Mouse (Mus musculus): ENCODE measurements around the gene Thbd. TPM values are rescaled to one million over a fixed set of nuclear protein-coding genes. Genes with fewer than 3 reads are reported as not detected.
A peak's percentile ranks its signal among the peaks of the same experiment; 100 is the strongest.

Thbd gene
- 64.1 to 101 TPM (median 81.2 TPM) in 3 replicates for total RNA-seq (2017)

DNA sequence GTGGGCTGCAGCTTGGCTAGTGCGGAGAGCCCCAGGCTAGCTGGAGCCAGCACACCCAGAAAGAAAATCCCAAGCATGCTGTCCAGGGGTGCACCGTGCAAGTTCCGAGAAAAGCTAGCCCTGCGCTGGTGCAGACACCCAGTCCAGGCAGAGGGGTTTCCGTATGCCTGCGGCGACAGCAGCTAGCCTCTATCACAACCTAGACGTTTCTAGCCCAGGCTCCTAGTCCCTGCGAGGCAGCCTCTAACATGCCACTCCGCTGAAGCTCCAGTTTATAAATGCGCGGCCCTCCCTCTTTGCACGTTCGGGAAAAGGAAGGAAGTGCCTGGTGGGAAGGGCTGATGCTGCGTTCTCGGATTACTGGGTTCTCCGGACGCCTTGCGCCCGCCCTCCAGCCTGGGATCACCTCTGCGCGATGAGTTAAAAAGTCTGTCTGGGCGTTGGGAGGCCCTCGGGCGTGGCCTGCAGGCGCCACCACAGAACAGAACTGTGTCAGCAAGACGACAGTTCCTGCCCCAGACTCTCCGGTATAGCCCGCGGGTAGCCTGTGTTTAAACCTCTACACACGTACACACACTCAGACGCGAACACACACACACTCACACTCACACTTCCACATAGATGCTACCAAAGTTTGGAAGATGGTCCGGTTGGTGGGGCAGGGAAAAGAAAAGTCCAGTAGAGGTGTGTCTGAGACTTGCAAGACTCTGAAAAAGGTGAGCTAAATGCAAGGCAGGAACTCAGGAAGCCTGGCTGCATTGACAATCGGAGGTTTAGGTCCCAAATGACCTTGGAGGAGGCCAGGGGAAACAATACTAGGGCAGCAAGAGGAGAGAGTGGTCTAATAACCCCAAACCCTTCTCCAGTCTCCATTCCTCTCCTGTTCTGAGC lies at the start of gene Thbd:
Thbd (minus strand) TSS at position 319 of the 891 bp plus-strand sequence.
- peak; percentile 72 for ATAC-seq (replicated peaks; ENCODE audit: insufficient number of reproducible peaks, low FRiP score, low TSS enrichment, poor library complexity, severe bottlenecking)

DNA sequence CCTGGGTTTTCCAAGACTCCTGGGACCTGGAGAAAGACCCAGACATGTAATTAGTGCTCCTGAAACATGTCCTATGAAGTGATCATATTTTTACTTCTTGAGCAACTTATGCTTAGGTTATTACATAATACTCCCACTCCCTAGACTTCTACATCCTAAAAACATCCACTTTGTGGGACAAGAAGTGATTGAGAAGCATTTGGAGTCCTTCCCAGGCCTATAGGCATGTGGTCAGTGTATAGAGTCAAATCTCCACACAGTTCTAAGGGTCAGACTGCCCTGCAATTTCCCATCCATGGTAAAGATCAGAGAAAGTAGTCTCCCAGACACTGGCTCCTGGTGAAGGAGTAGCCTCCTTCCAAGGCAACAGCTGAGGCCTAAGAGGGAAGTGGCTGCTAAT lies 47.4 kb upstream of the Thbd start:
- no peak for ATAC-seq (replicated peaks; ENCODE audit: insufficient number of reproducible peaks, low FRiP score, low TSS enrichment, poor library complexity, severe bottlenecking)

DNA sequence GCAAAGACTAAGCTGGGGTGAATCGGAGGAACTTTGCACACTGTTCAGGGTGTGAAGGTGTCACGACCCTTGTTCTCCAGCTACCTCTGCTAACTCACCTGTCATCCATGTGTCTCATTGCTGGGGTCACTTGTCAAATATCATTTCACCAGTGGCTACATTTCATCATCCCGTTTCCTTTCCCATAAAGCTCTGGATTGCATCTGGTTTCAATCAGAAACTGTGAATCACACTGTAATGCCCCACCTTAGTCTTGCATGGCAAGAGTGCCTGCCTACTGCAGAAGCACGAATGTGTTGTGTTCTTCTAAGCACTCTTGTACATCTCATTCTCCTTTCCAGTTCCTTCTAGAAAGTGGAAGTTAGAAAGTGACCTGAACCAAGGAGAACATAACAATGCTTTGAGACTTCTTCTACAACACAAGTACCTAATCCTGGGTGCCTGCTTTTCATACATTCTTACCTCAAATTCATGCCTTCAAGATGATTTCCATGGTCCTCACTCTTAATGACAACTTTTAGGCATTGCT lies 46.1 kb upstream of the Thbd start:
- ATAC-seq (replicated peaks; ENCODE audit: insufficient number of reproducible peaks, low FRiP score, low TSS enrichment, poor library complexity, severe bottlenecking) = 0 out of 2 replicates have a peak, but pooled peaks have one; percentile 38

DNA sequence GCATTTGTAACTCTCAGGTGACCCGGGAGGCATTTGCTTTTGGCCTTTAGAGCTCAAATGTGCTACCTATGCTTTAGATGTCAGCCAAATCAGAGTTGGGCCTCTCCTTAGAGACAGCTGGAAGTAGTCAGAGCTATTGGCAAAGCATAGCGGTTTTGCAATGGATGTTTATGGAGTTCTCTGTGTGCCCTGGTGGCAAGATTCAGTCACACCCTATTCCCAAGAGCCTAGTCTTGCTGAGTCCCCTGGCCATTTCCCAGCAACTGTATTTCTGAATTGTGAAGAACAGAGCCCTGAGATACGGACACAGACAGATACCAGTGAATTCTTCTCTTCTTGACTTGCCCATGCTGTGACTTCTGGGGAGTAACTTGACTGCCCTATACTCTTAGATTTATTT lies 45.1 kb upstream of the Thbd start:
- no peak for ATAC-seq (replicated peaks; ENCODE audit: insufficient number of reproducible peaks, low FRiP score, low TSS enrichment, poor library complexity, severe bottlenecking)

DNA sequence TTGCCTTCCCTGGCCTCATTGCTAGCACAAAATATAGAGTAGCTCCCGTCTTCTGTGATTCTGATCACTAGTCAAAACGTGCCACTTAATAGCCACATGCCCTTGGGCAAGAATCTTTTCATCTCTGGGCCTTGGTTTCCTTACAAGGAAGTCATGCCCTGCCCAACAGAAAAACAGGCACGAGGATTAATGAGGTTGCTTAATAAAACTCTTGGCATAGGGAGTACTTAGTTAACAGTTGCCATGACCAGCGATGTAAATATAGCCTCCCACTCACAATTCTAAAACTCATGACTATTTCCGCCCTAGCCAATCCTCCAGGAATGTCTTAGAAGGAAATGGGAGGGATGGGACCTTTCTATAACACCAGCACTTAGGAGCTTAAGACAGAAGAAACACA lies 43.5 kb upstream of the Thbd start:
- no peak for ATAC-seq (replicated peaks; ENCODE audit: insufficient number of reproducible peaks, low FRiP score, low TSS enrichment, poor library complexity, severe bottlenecking)

DNA sequence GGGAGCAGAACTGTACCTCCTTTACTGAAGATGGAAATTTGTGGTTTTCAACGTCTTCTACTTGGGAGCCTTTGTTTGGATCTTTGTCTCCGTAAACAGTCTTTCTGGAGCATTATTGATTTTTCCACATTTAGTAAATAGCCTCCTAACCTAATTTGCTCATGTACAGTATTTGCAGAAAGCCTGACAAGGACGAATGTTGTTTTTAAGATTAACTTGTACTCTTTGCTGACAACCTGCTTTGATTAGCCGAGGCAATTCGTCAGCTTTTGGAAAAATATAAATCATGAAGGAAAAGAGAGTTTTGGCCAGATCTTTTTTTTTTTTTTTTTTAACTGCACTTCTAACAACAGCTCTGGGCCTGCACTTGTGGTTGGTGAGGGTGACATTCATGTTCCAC lies 42.6 kb upstream of the Thbd start:
- no peak for ATAC-seq (replicated peaks; ENCODE audit: insufficient number of reproducible peaks, low FRiP score, low TSS enrichment, poor library complexity, severe bottlenecking)

DNA sequence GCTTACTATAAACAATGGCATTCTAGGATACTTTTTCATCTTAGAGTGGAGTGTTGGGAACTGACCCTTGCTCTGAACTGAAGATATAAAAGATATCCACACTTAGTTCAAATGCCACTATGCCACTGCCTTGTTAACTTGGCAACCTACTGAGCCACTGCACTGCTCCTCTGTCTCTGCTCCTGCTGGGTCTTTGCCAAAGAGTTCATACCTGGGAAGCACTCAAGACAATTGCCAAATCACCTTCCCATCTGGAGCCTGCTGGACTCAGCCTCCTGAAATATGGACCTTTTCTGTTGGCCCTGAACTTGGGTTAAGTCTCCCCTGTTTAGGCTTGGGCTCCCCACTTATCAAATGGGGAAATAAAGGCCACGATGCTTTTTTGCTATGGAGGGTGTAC lies 41.7 kb upstream of the Thbd start:
- no peak for ATAC-seq (replicated peaks; ENCODE audit: insufficient number of reproducible peaks, low FRiP score, low TSS enrichment, poor library complexity, severe bottlenecking)

DNA sequence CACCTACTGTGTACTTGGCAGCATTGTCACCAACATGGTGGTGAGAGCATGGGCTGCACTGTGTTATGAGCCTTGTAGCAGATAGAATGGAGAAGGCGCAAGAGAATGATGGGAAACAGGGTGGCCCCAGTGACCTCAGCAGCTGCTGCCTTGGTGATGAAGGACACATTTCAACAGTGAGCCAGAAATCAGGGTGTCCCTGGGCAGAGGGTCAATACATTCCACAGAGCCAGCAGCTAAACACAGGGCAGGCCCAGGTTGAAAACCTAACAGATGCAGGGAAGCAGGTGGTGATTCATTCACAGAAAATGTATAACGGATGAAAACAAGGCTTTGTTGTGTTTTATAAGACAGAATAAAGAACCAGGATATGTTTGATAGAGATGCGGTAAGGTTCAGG lies 38.5 kb upstream of the Thbd start:
- ATAC-seq (replicated peaks; ENCODE audit: insufficient number of reproducible peaks, low FRiP score, low TSS enrichment, poor library complexity, severe bottlenecking) = no peak

DNA sequence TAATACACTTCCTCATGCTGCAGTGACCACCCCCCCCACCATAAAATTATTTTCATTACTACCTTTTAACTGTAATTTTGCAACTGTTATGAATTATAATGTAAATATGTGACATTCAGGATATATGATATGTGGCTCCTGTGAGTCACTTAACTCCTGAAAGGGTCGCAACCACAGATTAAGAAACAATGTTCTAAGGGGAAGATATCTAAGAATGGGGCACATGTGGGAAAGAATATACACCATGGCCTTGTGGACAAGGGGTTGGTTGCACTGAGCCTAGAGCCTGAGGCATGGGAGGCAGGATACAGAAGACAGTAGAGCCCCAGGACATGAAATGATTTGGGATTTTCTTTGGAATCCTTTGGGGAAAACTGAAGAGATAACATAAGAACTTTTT lies 37.6 kb upstream of the Thbd start:
- ATAC-seq (replicated peaks; ENCODE audit: insufficient number of reproducible peaks, low FRiP score, low TSS enrichment, poor library complexity, severe bottlenecking) = no peak

DNA sequence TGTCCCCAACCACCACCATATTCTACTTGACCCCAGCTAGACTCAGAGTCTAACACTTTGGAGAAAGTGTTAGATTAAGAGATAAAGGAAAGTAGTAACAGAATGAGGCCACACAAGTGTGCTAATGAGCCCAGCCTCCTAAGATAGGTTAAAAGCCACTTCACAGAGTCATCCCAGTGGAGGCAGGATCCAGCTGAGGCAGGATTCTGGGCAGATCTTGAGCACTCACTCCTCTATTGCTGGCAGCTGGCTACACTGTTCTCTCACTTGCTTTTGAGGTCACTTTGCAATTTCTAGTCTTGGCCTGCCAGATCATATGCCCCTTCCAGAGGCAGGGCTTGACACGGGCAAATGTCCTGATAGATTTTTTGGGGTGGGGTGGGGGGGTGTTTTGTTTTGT lies 36.5 kb upstream of the Thbd start:
- no peak for ATAC-seq (replicated peaks; ENCODE audit: insufficient number of reproducible peaks, low FRiP score, low TSS enrichment, poor library complexity, severe bottlenecking)

DNA sequence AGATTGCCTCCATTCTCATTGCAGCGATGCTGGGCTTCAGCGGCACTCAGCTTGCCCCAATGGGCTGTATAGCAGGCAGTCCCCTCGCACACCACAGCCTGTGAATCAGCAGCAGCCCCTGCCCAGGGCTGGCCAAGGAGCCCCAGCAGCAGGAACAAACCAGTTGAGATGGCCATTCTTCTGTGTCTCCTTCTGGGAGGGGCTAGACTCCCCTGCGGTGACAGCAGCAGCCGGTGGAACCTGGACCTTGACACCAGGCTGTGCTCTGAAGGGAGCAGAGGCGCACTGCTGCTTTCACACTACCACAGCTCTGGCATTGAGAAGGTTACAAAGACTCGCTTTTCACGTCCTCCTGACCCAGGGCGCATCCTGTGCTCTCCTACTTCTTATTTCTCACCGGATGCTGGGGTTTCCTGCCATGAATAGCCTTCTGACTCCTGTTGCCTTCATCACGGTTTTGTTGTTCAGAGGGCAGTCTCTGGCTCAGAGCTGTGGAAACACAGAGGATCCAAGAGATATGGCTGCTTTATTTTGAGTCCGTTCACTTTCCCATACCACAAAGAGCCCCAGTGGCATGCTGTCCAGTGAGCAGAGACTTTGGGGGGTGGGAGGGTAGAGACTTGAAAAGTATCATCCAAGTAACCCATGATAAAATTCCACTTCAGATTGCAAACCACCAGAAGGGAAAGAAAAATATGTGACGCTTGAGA lies 35.4 kb upstream of the Thbd start, which contains the start of gene Cd93:
Cd93 (minus strand) TSS at position 315 of the 710 bp plus-strand sequence.
- ATAC-seq (replicated peaks; ENCODE audit: insufficient number of reproducible peaks, low FRiP score, low TSS enrichment, poor library complexity, severe bottlenecking) = peak; percentile 54

DNA sequence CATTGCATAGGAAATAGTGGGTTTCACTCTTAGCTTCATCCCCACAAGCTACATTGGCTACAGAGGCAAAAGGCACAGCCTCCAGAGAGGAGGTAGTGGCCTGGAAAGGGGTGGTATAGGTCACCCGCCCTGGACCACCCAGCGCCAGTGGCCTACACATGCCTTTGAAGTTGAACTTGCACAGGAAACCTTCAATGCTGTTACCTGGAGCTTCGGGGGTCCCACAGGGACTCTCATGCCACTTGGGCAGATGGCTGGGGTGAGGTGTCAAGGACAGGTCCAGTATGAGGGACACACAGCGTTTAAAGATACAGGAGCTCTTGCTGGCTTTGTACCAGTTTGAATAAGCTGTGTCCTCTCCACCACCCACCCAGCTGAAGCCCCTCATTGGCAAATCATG lies 34.7 kb upstream of the Thbd start:
- ATAC-seq (replicated peaks; ENCODE audit: insufficient number of reproducible peaks, low FRiP score, low TSS enrichment, poor library complexity, severe bottlenecking) = no peak

DNA sequence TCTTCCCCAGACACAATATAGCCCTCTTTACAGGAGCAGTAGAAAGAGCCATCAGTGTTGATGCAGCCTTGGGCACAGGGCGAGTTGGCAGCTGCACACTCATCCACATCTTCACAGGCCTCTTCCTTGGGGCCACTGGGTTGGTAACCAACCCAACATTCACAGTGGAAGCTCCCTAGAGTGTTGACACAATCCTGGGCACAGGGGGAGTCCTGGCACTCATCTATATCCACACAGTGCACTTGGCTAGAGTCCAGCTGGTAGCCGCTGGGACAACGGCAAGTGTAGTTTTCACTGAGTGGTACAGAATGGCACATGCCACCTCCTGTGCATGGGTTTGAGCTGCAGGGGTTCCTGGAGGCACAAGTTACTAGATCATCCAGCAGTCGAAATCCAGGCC lies 34.2 kb upstream of the Thbd start:
- ATAC-seq (replicated peaks; ENCODE audit: insufficient number of reproducible peaks, low FRiP score, low TSS enrichment, poor library complexity, severe bottlenecking) = no peak

DNA sequence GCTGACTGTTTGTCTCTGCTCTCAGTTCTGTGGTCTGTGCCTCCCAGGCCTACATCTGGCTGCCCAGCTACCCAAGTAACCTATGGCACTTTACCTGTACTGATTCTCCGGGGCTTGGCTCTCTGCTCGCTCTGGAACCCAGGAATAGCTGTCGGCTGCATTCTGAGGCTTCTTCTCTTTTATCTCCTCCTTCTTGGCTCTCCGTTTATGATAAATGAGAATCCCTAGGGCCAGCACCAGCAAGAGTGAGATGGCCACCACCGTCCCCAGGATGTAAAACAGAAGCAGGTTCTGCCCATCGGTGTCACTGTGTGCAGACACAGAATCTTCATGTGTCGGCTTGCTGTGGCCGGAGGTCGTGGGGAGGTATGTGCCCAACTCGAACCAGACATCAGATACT lies 33.4 kb upstream of the Thbd start:
- ATAC-seq (replicated peaks; ENCODE audit: insufficient number of reproducible peaks, low FRiP score, low TSS enrichment, poor library complexity, severe bottlenecking) = no peak

DNA sequence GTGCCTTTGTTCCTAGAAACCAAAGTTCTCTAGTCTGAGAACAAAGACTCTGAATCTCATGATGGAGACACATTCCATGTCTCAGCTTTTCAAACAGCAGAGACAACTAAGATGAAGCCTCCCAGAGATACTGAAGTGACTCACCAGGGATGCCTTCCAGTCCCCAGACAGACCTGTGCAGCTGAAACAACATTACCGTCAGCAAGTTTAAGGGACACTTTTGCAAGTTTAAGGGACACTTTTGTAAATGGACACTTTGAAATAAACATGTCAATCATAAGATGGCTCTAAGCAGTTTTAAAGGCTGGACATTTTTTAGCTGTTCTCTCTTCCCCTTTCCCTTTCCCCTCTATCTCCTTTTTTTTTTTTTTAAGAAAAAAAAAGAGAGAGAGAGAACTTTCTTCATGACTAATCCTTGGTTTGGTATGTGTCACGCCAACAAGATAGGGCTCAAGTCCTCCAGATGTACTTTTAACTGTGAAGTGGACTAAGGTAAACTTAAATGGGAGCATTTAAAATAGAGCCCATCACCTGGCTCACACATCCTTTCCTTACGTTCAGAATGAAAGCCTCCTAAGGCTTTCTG lies 31.8 kb upstream of the Thbd start:
- ATAC-seq (replicated peaks; ENCODE audit: insufficient number of reproducible peaks, low FRiP score, low TSS enrichment, poor library complexity, severe bottlenecking) = no peak

DNA sequence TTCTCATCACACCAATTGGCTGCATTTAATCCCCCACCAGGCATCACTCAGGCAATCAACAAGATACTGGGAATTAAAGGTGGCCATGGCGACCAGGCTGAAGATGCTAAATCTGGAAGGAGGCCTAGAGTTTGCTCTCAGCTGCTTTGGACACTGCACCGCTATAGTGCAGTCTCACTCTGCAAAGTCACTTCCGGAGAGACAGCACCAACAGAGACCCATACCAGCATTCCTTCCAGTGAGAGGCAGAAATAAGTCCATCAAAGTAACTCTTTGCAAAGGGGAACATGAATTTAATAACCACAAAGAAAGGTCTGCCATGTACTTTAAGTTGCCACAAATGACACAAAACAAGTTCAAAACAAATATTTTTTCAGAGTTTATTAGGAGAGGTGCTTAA lies 28.3 kb upstream of the Thbd start:
- ATAC-seq (replicated peaks; ENCODE audit: insufficient number of reproducible peaks, low FRiP score, low TSS enrichment, poor library complexity, severe bottlenecking) = no peak

DNA sequence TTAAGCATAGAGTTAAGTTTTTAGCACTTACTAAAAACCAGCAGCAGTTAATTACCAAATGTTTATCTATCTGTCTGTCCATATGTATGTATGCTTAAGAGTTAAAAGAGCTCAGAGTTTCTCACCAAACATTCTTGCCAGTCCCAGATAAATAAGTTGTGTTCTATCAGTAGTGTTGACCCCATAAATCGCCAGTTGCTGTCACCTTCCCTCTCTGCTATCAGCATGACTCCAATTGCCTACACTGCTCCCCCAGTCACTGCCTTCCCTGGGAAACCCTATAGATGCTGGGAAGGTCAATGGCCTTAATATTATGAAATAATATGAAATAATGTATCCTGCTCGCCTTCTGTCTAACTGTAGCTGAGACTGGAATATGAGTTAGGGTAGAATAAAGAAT lies 24.4 kb upstream of the Thbd start:
- no peak for ATAC-seq (replicated peaks; ENCODE audit: insufficient number of reproducible peaks, low FRiP score, low TSS enrichment, poor library complexity, severe bottlenecking)

DNA sequence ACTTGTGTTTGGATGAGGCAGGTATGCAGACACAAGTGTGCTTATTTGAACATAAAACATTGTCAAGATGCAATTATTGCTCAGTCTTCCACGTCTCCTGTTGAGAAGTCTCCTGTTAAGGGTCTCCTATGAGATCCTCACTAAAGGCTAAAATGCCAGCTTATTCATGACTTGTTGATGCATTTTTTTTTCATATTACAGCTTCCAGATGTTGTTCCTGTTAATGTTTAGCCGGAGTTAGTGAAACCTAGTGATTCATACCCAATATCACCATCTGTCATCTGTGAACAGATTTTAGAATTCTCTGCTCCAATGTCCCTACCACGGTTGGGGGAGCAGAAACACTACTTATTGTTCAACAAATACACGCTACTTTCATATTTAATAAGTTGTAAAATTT lies 23.0 kb upstream of the Thbd start:
- no peak for ATAC-seq (replicated peaks; ENCODE audit: insufficient number of reproducible peaks, low FRiP score, low TSS enrichment, poor library complexity, severe bottlenecking)

DNA sequence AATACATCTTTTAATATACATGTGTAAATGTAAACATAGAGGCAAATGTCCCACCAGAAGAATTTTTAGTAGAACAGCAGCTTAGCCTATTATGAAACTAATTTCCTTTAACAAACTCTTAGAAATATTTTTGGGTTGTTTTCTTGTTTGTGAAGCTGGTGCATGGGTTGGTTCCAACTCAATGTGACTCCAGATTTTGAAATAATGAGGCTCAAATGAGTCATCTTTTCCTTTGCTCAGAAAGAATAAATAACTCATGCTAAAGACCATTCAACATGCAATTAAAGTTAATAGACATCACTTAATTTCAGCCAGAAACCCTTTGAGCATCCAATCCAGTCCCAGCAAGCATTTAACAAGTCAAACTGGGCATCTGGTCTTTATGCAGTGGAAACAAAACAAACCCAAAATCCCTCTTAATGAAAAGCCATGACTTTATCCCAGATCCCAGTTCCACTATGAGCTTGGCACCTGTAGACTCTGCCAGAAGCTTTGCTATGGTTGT lies 21.1 kb upstream of the Thbd start:
- no peak for ATAC-seq (replicated peaks; ENCODE audit: insufficient number of reproducible peaks, low FRiP score, low TSS enrichment, poor library complexity, severe bottlenecking)

Data from monocyte, adult 5-6 weeks (primary cell).